Mouse (Mus musculus): Measurements from ENCODE around the gene Psmd4. TPM values are rescaled to one million over a fixed set of nuclear protein-coding genes. Genes with fewer than 3 reads are reported as not detected.

The Psmd4 gene
- polyA plus RNA-seq (2017; shearing (Covaris generic)) = 100 to 1,000 TPM; 277 to 291 TPM

GRCm38 (mm10) chr3:95042166-95042837 is at the start of gene Psmd4:
Gene Psmd4 (minus strand): TSS chr3:95042614.

GRCm38 (mm10) chr3:95015337-95015872 is 27.0 kb downstream of the Psmd4 start, which contains the start of gene Zfp687:
Gene Zfp687 (minus strand): TSS chr3:95015448.

Other genes starting within 250 kb of the Psmd4 start
- gene Pogz, start 205.0 kb downstream of the Psmd4 start, polyA plus RNA-seq (2017; shearing (Covaris generic)) = 10 to 100 TPM; 12.2 to 14.7 TPM
- gene Psmb4, start 155.7 kb downstream of the Psmd4 start, polyA plus RNA-seq (2017; shearing (Covaris generic)) = 100 to 1,000 TPM; 258 to 304 TPM
- gene Selenbp1, start 109.6 kb downstream of the Psmd4 start, polyA plus RNA-seq (2017; shearing (Covaris generic)) = 1 to 10 TPM; 3.9 to 4.6 TPM
- 10 to 100 TPM; 26.0 to 29.1 TPM for gene Rfx5, start 88.5 kb downstream of the Psmd4 start, polyA plus RNA-seq (2017; shearing (Covaris generic))
- 10 to 100 TPM; 13.5 to 17.2 TPM for gene Pi4kb, start 67.9 kb downstream of the Psmd4 start, polyA plus RNA-seq (2017; shearing (Covaris generic))
- gene Zfp687, start 27.2 kb downstream of the Psmd4 start, polyA plus RNA-seq (2017; shearing (Covaris generic)) = 10 to 100 TPM; 53.2 TPM
- 10 to 100 TPM; 24.4 to 30.3 TPM for gene Pip5k1a, start 64.3 kb upstream of the Psmd4 start, polyA plus RNA-seq (2017; shearing (Covaris generic))
- 100 to 1,000 TPM; 113 to 128 TPM for gene Vps72, start 68.4 kb upstream of the Psmd4 start, polyA plus RNA-seq (2017; shearing (Covaris generic))
- 1 to 10 TPM; 2.7 to 6.6 TPM for gene Tmod4, start 81.9 kb upstream of the Psmd4 start, polyA plus RNA-seq (2017; shearing (Covaris generic))
- 100 to 1,000 TPM in 1 of 2 experiments, 10 to 100 TPM in 1; 67.0 to 102 TPM for gene Scnm1, start 91.4 kb upstream of the Psmd4 start, polyA plus RNA-seq (2017; shearing (Covaris generic))
- gene Lysmd1, start 91.5 kb upstream of the Psmd4 start, polyA plus RNA-seq (2017; shearing (Covaris generic)) = 10 to 100 TPM; 23.0 to 27.7 TPM
- gene Tnfaip8l2, start 99.7 kb upstream of the Psmd4 start, polyA plus RNA-seq (2017; shearing (Covaris generic)) = 100 to 1,000 TPM; 214 to 231 TPM
- 1 to 10 TPM in 1 of 2 experiments, under 1 TPM in 1; 0.65 to 2.3 TPM for gene Sema6c, start 117.8 kb upstream of the Psmd4 start, polyA plus RNA-seq (2017; shearing (Covaris generic))
- 10 to 100 TPM; 22.9 to 29.6 TPM for gene Gabpb2, start 175.3 kb upstream of the Psmd4 start, polyA plus RNA-seq (2017; shearing (Covaris generic))
- 100 to 1,000 TPM; 332 to 495 TPM for gene Cdc42se1, start 186.1 kb upstream of the Psmd4 start, polyA plus RNA-seq (2017; shearing (Covaris generic))
- gene Mllt11, start 189.6 kb upstream of the Psmd4 start, polyA plus RNA-seq (2017; shearing (Covaris generic)) = 10 to 100 TPM in 1 of 2 experiments, 1 to 10 TPM in 1; 4.8 to 10.1 TPM
- 1 to 10 TPM in 1 of 2 experiments, under 1 TPM in 1; 0.71 to 2.3 TPM for gene Gm128, start 199.0 kb upstream of the Psmd4 start, polyA plus RNA-seq (2017; shearing (Covaris generic))
- under 1 TPM; 0.20 to 0.34 TPM for gene Bnipl, start 208.6 kb upstream of the Psmd4 start, polyA plus RNA-seq (2017; shearing (Covaris generic))
- gene Mindy1, start 238.7 kb upstream of the Psmd4 start, polyA plus RNA-seq (2017; shearing (Covaris generic)) = 10 to 100 TPM; 24.4 to 31.9 TPM
- gene Prune1, start 239.5 kb upstream of the Psmd4 start, polyA plus RNA-seq (2017; shearing (Covaris generic)) = 1 to 10 TPM; 6.1 to 6.3 TPM